Mouse (Mus musculus): ENCODE results near the gene Gabrd.
"Not testable (repeated sequence)": the region's sequence is repeated elsewhere in the genome, so short reads cannot be mapped to it uniquely, and the experiment has no call there.

Gene Gabrd

GRCm38 (mm10) chr4:155397511-155398221 is at the start of gene Gabrd:
Gabrd (minus strand) TSS chr4:155398112.
- peak; percentile 62 for DNase-seq (ENCODE audit: low spot score)

GRCm38 (mm10) chr4:155442808-155443207 is 44.9 kb upstream of the Gabrd start:
- DNase-seq (ENCODE audit: low spot score): no peak

GRCm38 (mm10) chr4:155433993-155434392 is 36.1 kb upstream of the Gabrd start:
- DNase-seq (ENCODE audit: low spot score): no peak

- no peak for DNase-seq (ENCODE audit: low spot score)
Measured at GRCm38 (mm10) chr4:155432358-155432757, 34.4 kb upstream of the Gabrd start.

GRCm38 (mm10) chr4:155429202-155429601 is 31.3 kb upstream of the Gabrd start:
- DNase-seq (ENCODE audit: low spot score): no peak

GRCm38 (mm10) chr4:155428442-155428841 is 30.5 kb upstream of the Gabrd start:
- DNase-seq (ENCODE audit: low spot score): no peak

- no peak for DNase-seq (ENCODE audit: low spot score)
Measured at GRCm38 (mm10) chr4:155426272-155426671, 28.4 kb upstream of the Gabrd start.

GRCm38 (mm10) chr4:155423988-155424387 is 26.1 kb upstream of the Gabrd start:
- no peak for DNase-seq (ENCODE audit: low spot score)

GRCm38 (mm10) chr4:155421412-155422370 is 23.8 kb upstream of the Gabrd start:
- not testable (repeated sequence) for DNase-seq (ENCODE audit: low spot score)

- no peak for DNase-seq (ENCODE audit: low spot score)
Measured at GRCm38 (mm10) chr4:155420137-155420536, 22.2 kb upstream of the Gabrd start.

GRCm38 (mm10) chr4:155414656-155415235 is 16.8 kb upstream of the Gabrd start:
- DNase-seq (ENCODE audit: low spot score): no peak

GRCm38 (mm10) chr4:155413641-155414335 is 15.9 kb upstream of the Gabrd start:
- DNase-seq (ENCODE audit: low spot score): no peak

GRCm38 (mm10) chr4:155412124-155412523 is 14.2 kb upstream of the Gabrd start:
- no peak for DNase-seq (ENCODE audit: low spot score)

GRCm38 (mm10) chr4:155409058-155409776 is 11.3 kb upstream of the Gabrd start, which contains the start of gene Cfap74:
Cfap74 (plus strand) TSS chr4:155409190.
- peak; percentile 71 for DNase-seq (ENCODE audit: low spot score)

GRCm38 (mm10) chr4:155408695-155409057 is 10.8 kb upstream of the Gabrd start:
- DNase-seq (ENCODE audit: low spot score): no peak

- no peak for DNase-seq (ENCODE audit: low spot score)
Measured at GRCm38 (mm10) chr4:155402489-155402888, 4.6 kb upstream of the Gabrd start.

GRCm38 (mm10) chr4:155401121-155401520 is 3.2 kb upstream of the Gabrd start:
- no peak for DNase-seq (ENCODE audit: low spot score)

GRCm38 (mm10) chr4:155398222-155398540 is 269 bp upstream of the Gabrd start:
- no peak for DNase-seq (ENCODE audit: low spot score)

GRCm38 (mm10) chr4:155396751-155397150 is 1.2 kb downstream of the Gabrd start:
- no peak for DNase-seq (ENCODE audit: low spot score)

GRCm38 (mm10) chr4:155395471-155395870 is 2.4 kb downstream of the Gabrd start:
- DNase-seq (ENCODE audit: low spot score): no peak

- no peak for DNase-seq (ENCODE audit: low spot score)
Measured at GRCm38 (mm10) chr4:155387166-155387565, 10.7 kb downstream of the Gabrd start.
